ENCODE assay signal across 12 mouse cellular contexts in genomic region chr1:191276181-191276580, GRCm38 (mm10). TPM values are rescaled to one million over a fixed set of nuclear protein-coding genes. Genes with fewer than 3 reads are reported as not detected.
"Had no signal": no experiment of that assay in that cellular context is flagged by ENCODE, and none has a peak within 500 bp of the region (broad histone marks: within the 10 kb centered on the region; RNA-seq: fewer than 3 reads in every experiment).

No protein-coding gene starts in this region.

- H3K4me3 ChIP-seq: intestine, embryonic 15.5 days; layer of hippocampus, adult 2 months; limb, embryonic 10.5 days; limb, embryonic 13.5 days; liver, embryonic 12.5 days; liver, embryonic 15.5 days; midbrain, embryonic 13.5 days; myocyte; neural tube, embryonic 13.5 days; stomach, embryonic 15.5 days had no signal

- ATAC-seq: midbrain, embryonic 16.5 days had no signal

- H3K9me3 ChIP-seq: intestine, embryonic 15.5 days; limb, embryonic 10.5 days; limb, embryonic 13.5 days; liver, embryonic 12.5 days; liver, embryonic 15.5 days; midbrain, embryonic 13.5 days; neural tube, embryonic 13.5 days; stomach, embryonic 15.5 days had no signal

- H3K27me3 ChIP-seq: intestine, embryonic 15.5 days; limb, embryonic 13.5 days; liver, embryonic 15.5 days; midbrain, embryonic 13.5 days; neural tube, embryonic 13.5 days; stomach, embryonic 15.5 days had no signal

- H3K9ac ChIP-seq: intestine, embryonic 15.5 days; limb, embryonic 13.5 days; liver, embryonic 12.5 days; liver, embryonic 15.5 days; midbrain, embryonic 13.5 days; neural tube, embryonic 13.5 days; stomach, embryonic 15.5 days had no signal

- H3K27ac ChIP-seq: intestine, embryonic 15.5 days; layer of hippocampus, adult 2 months; limb, embryonic 13.5 days; liver, embryonic 12.5 days; liver, embryonic 15.5 days; midbrain, embryonic 13.5 days; neural tube, embryonic 13.5 days; stomach, embryonic 15.5 days had no signal

- H3K4me2 ChIP-seq: intestine, embryonic 15.5 days; liver, embryonic 12.5 days; liver, embryonic 15.5 days; midbrain, embryonic 13.5 days; neural tube, embryonic 13.5 days; stomach, embryonic 15.5 days had no signal

- H3K36me3 ChIP-seq: intestine, embryonic 15.5 days; limb, embryonic 10.5 days; limb, embryonic 13.5 days; liver, embryonic 12.5 days; liver, embryonic 15.5 days; midbrain, embryonic 13.5 days; neural tube, embryonic 13.5 days; stomach, embryonic 15.5 days had no signal

- H3K4me1 ChIP-seq: limb, embryonic 13.5 days; midbrain, embryonic 13.5 days; neural tube, embryonic 13.5 days had no signal

RNA-seq across cellular contexts. Expression of gene Nenf, which starts 41.8 kb away (rescaled TPM):
- total RNA-seq: neutrophil, adult 5-6 weeks had no signal
